Mouse (Mus musculus): ENCODE measurements around the gene Kitl. TPM values are rescaled to one million over a fixed set of nuclear protein-coding genes. Genes with fewer than 3 reads are reported as not detected.

The Kitl gene
- polyA plus RNA-seq, 2 experiments from 2014 or later: 0.09 TPM; not detected in 1

DNA sequence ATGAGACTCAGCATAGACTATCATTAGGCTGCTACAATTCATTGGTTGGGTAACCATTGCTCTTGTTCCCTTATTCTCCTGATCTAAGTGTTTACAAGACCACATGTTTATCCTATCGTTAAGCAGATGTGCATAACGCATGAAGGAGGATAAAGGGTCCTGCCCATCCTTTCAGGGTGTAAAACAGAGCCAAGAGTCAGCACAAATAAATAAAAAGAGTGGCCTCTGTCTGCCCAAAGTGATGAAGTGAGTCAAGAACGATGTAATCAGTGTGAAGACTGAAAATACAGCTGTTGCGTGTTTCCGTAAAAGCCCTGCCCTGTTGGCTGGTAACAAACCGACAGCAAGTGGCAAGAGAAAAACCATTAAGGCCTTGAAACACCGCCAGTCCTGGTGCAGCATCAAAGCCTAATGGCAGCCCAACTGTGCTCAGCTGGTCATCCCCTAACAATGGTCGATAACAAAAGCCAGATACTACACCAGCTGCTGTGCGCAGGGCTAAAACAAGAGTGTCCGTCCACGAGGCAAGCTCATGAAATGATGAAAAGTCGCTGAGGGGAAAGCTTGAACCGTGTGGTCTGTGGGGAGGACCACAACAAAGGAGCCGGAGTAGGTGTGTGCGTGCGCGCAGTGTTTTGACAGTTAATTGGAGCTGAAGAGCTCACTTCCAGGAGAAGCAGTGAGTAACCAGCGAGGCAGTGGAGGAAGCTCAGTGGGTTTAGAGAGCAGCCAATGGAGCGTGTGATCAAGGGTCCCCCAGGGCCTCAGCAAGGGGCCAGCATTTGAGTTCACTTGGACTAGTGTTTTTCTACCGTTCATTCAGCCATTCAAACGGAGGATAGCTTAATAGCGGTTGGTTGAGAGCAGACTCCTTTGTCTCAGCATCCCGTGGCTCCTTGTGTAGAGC is 112.7 kb downstream of the Kitl start:
- no peak for ATAC-seq

- no peak for ATAC-seq
Measured at GRCm38 (mm10) chr10:100131657-100132056, 116.2 kb downstream of the Kitl start.

- no peak for ATAC-seq
Measured at GRCm38 (mm10) chr10:100132304-100132703, 116.9 kb downstream of the Kitl start.

GRCm38 (mm10) chr10:100138552-100138951 is 123.1 kb downstream of the Kitl start:
- ATAC-seq: no peak

GRCm38 (mm10) chr10:100148123-100148522 is 132.7 kb downstream of the Kitl start:
- no peak for ATAC-seq

Data from CD4-positive, CD25-positive, alpha-beta regulatory T cell, adult 4 months (primary cell).